Mouse (Mus musculus): ENCODE data around the gene Lhcgr. TPM values are rescaled to one million over a fixed set of nuclear protein-coding genes. Genes with fewer than 3 reads are reported as not detected.
"Not testable (repeated sequence)": the region's sequence is repeated elsewhere in the genome, so short reads cannot be mapped to it uniquely, and the experiment has no call there.

The Lhcgr gene
- 0.17 TPM in 1 of 2 replicates, not detected in the other for polyA plus RNA-seq (2014; fragmentation: Nextera tagmentation; extraction: Ambion mirVana)

GRCm38 (mm10) chr17:88791440-88792152 is at the start of gene Lhcgr:
Gene Lhcgr, minus strand, starts transcription at chr17:88791990.
- no peaks in the 10 kb centered on the region for H3K9me3 ChIP-seq (replicated peaks; ENCODE audit: control insufficient read depth, low read length)
- ATAC-seq (replicated peaks; ENCODE audit: insufficient number of reproducible peaks, low FRiP score, low TSS enrichment): peak; percentile 57
- H3K27me3 ChIP-seq (ENCODE audit: control insufficient read depth, insufficient read depth, low read length): peaks cover 3% of the 10 kb centered on the region; the same call in 1 of the 2 replicates
- no peaks in the 10 kb centered on the region for H3K36me3 ChIP-seq (ENCODE audit: control insufficient read depth, insufficient read depth, low read length)
- peaks cover 7% of the 10 kb centered on the region for H3K4me1 ChIP-seq (ENCODE audit: control insufficient read depth, insufficient read depth, low read length)
- H3K27ac ChIP-seq (ENCODE audit: low read depth, low read length): no peak within 1 kb of the TSS
- H3K4me3 ChIP-seq (ENCODE audit: low read depth, low read length): peak within 1 kb of the TSS; percentile 33
- peak within 1 kb of the TSS; percentile 74 for H3K4me2 ChIP-seq
- H3K9ac ChIP-seq (ENCODE audit: low read depth, low read length): 0 out of 2 replicates have a peak within 1 kb of the TSS, but pooled peaks have one; percentile 16
- WGBS (ENCODE audit: insufficient replicate concordance): 22% methylated on average over 31 of the region's 31 CpGs

- Histone ChIP-seq H3K27me3 (ENCODE audit: control insufficient read depth, insufficient read depth, low read length) (no peaks in the 10 kb centered on the region), H3K4me3 (ENCODE audit: low read depth, low read length) (no peak overlapping the region), H3K4me1 (ENCODE audit: control insufficient read depth, insufficient read depth, low read length) (no peaks in the 10 kb centered on the region), H3K4me2 (no peak overlapping the region), H3K9ac (ENCODE audit: low read depth, low read length) (no peak overlapping the region), H3K27ac (ENCODE audit: low read depth, low read length) (no peak overlapping the region), H3K36me3 (ENCODE audit: control insufficient read depth, insufficient read depth, low read length) (no peaks in the 10 kb centered on the region), H3K9me3 (replicated peaks; ENCODE audit: control insufficient read depth, low read length) (no peaks in the 10 kb centered on the region)
- WGBS (ENCODE audit: insufficient replicate concordance): 65% methylated on average over 2 of the region's 2 CpGs
- ATAC-seq (replicated peaks; ENCODE audit: insufficient number of reproducible peaks, low FRiP score, low TSS enrichment): no peak
These were observed 25.8 kb upstream of the Lhcgr start for GRCm38 (mm10) chr17:88817601-88818000.

- H3K36me3 ChIP-seq (ENCODE audit: control insufficient read depth, insufficient read depth, low read length); H3K4me2 ChIP-seq; H3K27me3 ChIP-seq (ENCODE audit: control insufficient read depth, insufficient read depth, low read length); H3K9me3 ChIP-seq (replicated peaks; ENCODE audit: control insufficient read depth, low read length); ATAC-seq (replicated peaks; ENCODE audit: insufficient number of reproducible peaks, low FRiP score, low TSS enrichment); H3K4me3 ChIP-seq (ENCODE audit: low read depth, low read length); H3K27ac ChIP-seq (ENCODE audit: low read depth, low read length); H3K4me1 ChIP-seq (ENCODE audit: control insufficient read depth, insufficient read depth, low read length); H3K9ac ChIP-seq (ENCODE audit: low read depth, low read length): not testable (repeated sequence)
- WGBS (ENCODE audit: insufficient replicate concordance): 85% methylated on average over 3 of the region's 3 CpGs
These were observed 21.2 kb upstream of the Lhcgr start for GRCm38 (mm10) chr17:88812943-88813342.

- Histone ChIP-seq H3K4me1 (ENCODE audit: control insufficient read depth, insufficient read depth, low read length) (no peaks in the 10 kb centered on the region), H3K36me3 (ENCODE audit: control insufficient read depth, insufficient read depth, low read length) (no peaks in the 10 kb centered on the region), H3K4me2 (no peak overlapping the region), H3K27ac (ENCODE audit: low read depth, low read length) (no peak overlapping the region), H3K9ac (ENCODE audit: low read depth, low read length) (no peak overlapping the region), H3K27me3 (ENCODE audit: control insufficient read depth, insufficient read depth, low read length) (no peaks in the 10 kb centered on the region), H3K4me3 (ENCODE audit: low read depth, low read length) (no peak overlapping the region), H3K9me3 (replicated peaks; ENCODE audit: control insufficient read depth, low read length) (no peaks in the 10 kb centered on the region)
- 81% methylated on average over 5 of the region's 5 CpGs for WGBS (ENCODE audit: insufficient replicate concordance)
- no peak for ATAC-seq (replicated peaks; ENCODE audit: insufficient number of reproducible peaks, low FRiP score, low TSS enrichment)
These were observed 19.0 kb upstream of the Lhcgr start for GRCm38 (mm10) chr17:88810807-88811206.

- 82% methylated on average over 8 of the region's 8 CpGs for WGBS (ENCODE audit: insufficient replicate concordance)
- Histone ChIP-seq H3K27ac (ENCODE audit: low read depth, low read length) (no peak overlapping the region), H3K27me3 (ENCODE audit: control insufficient read depth, insufficient read depth, low read length) (no peaks in the 10 kb centered on the region), H3K4me3 (ENCODE audit: low read depth, low read length) (no peak overlapping the region), H3K4me2 (no peak overlapping the region), H3K9me3 (replicated peaks; ENCODE audit: control insufficient read depth, low read length) (no peaks in the 10 kb centered on the region), H3K9ac (ENCODE audit: low read depth, low read length) (no peak overlapping the region), H3K4me1 (ENCODE audit: control insufficient read depth, insufficient read depth, low read length) (no peaks in the 10 kb centered on the region), H3K36me3 (ENCODE audit: control insufficient read depth, insufficient read depth, low read length) (no peaks in the 10 kb centered on the region)
- no peak for ATAC-seq (replicated peaks; ENCODE audit: insufficient number of reproducible peaks, low FRiP score, low TSS enrichment)
These were observed 14.6 kb upstream of the Lhcgr start for GRCm38 (mm10) chr17:88806421-88806820.

GRCm38 (mm10) chr17:88803441-88803840 is 11.7 kb upstream of the Lhcgr start:
- Histone ChIP-seq H3K4me1 (ENCODE audit: control insufficient read depth, insufficient read depth, low read length) (no peaks in the 10 kb centered on the region), H3K27ac (ENCODE audit: low read depth, low read length) (no peak overlapping the region), H3K4me2 (no peak overlapping the region), H3K4me3 (ENCODE audit: low read depth, low read length) (no peak overlapping the region), H3K9ac (ENCODE audit: low read depth, low read length) (no peak overlapping the region), H3K27me3 (ENCODE audit: control insufficient read depth, insufficient read depth, low read length) (no peaks in the 10 kb centered on the region), H3K36me3 (ENCODE audit: control insufficient read depth, insufficient read depth, low read length) (no peaks in the 10 kb centered on the region), H3K9me3 (replicated peaks; ENCODE audit: control insufficient read depth, low read length) (no peaks in the 10 kb centered on the region)
- no peak for ATAC-seq (replicated peaks; ENCODE audit: insufficient number of reproducible peaks, low FRiP score, low TSS enrichment)

GRCm38 (mm10) chr17:88790680-88791079 is 1.1 kb downstream of the Lhcgr start:
- Histone ChIP-seq H3K9me3 (replicated peaks; ENCODE audit: control insufficient read depth, low read length) (no peaks in the 10 kb centered on the region), H3K4me3 (ENCODE audit: low read depth, low read length) (no peak overlapping the region), H3K4me1 (ENCODE audit: control insufficient read depth, insufficient read depth, low read length) (peaks cover 7% of the 10 kb centered on the region), H3K9ac (ENCODE audit: low read depth, low read length) (no peak overlapping the region), H3K4me2 (no peak overlapping the region), H3K36me3 (ENCODE audit: control insufficient read depth, insufficient read depth, low read length) (no peaks in the 10 kb centered on the region), H3K27ac (ENCODE audit: low read depth, low read length) (no peak overlapping the region), H3K27me3 (ENCODE audit: control insufficient read depth, insufficient read depth, low read length) (peaks cover 3% of the 10 kb centered on the region; the same call in 1 of the 2 replicates)
- no peak for ATAC-seq (replicated peaks; ENCODE audit: insufficient number of reproducible peaks, low FRiP score, low TSS enrichment)
- WGBS (ENCODE audit: insufficient replicate concordance): 58% methylated on average over 2 of the region's 2 CpGs

- Histone ChIP-seq H3K27ac (ENCODE audit: low read depth, low read length) (no peak overlapping the region), H3K9me3 (replicated peaks; ENCODE audit: control insufficient read depth, low read length) (no peaks in the 10 kb centered on the region), H3K4me2 (no peak overlapping the region), H3K27me3 (ENCODE audit: control insufficient read depth, insufficient read depth, low read length) (peaks cover 3% of the 10 kb centered on the region; the same call in 1 of the 2 replicates), H3K9ac (ENCODE audit: low read depth, low read length) (no peak overlapping the region), H3K4me3 (ENCODE audit: low read depth, low read length) (no peak overlapping the region), H3K4me1 (ENCODE audit: control insufficient read depth, insufficient read depth, low read length) (peaks cover 7% of the 10 kb centered on the region), H3K36me3 (ENCODE audit: control insufficient read depth, insufficient read depth, low read length) (no peaks in the 10 kb centered on the region)
- 82% methylated on average over 2 of the region's 2 CpGs for WGBS (ENCODE audit: insufficient replicate concordance)
- ATAC-seq (replicated peaks; ENCODE audit: insufficient number of reproducible peaks, low FRiP score, low TSS enrichment): no peak
These were observed 3.4 kb downstream of the Lhcgr start for GRCm38 (mm10) chr17:88788392-88788791.

GRCm38 (mm10) chr17:88786881-88787280 is 4.9 kb downstream of the Lhcgr start:
- 57% methylated on average over 6 of the region's 6 CpGs for WGBS (ENCODE audit: insufficient replicate concordance)

More at GRCm38 (mm10) chr17:88786881-88787280, 4.9 kb downstream of the Lhcgr start:
- no peak for ATAC-seq (replicated peaks; ENCODE audit: insufficient number of reproducible peaks, low FRiP score, low TSS enrichment)
- Histone ChIP-seq H3K36me3 (ENCODE audit: control insufficient read depth, insufficient read depth, low read length) (no peaks in the 10 kb centered on the region), H3K4me2 (no peak overlapping the region), H3K27ac (ENCODE audit: low read depth, low read length) (no peak overlapping the region), H3K9me3 (replicated peaks; ENCODE audit: control insufficient read depth, low read length) (no peaks in the 10 kb centered on the region), H3K4me1 (ENCODE audit: control insufficient read depth, insufficient read depth, low read length) (peaks cover 6% of the 10 kb centered on the region), H3K4me3 (ENCODE audit: low read depth, low read length) (no peak overlapping the region), H3K27me3 (ENCODE audit: control insufficient read depth, insufficient read depth, low read length) (peaks cover 3% of the 10 kb centered on the region; the same call in 1 of the 2 replicates), H3K9ac (ENCODE audit: low read depth, low read length) (no peak overlapping the region)
